Mouse (Mus musculus): ENCODE data around the gene Gpsm1.

GRCm38 (mm10) chr2:26286391-26286790, 28.9 kb upstream of the Gpsm1 start:
- TF ChIP-seq POLR2A (IDR thresholded peaks at IDR 0.05; ENCODE audit: insufficient read depth, low read depth, low read length): no peak
- TF ChIP-seq CTCF (IDR thresholded peaks at IDR 0.05; ENCODE audit: insufficient read depth, low read depth, low read length): no peak
